Mouse (Mus musculus): ENCODE data around the gene Macrod1. TPM values are rescaled to one million over a fixed set of nuclear protein-coding genes. Genes with fewer than 3 reads are reported as not detected.

Macrod1 gene
- total and polyA plus RNA-seq, 3 experiments: 0.60 TPM; not detected in 2

- H3K4me3 ChIP-seq (ENCODE audit: low read depth, low read length): no peak overlapping the region
- H3K36me3 ChIP-seq (replicated peaks): no peaks in the 10 kb centered on the region
- H3K9me3 ChIP-seq (replicated peaks): no peaks in the 10 kb centered on the region
- ATAC-seq (ENCODE audit: extremely low read depth, insufficient number of reproducible peaks, low FRiP score, poor library complexity, severe bottlenecking): no peak
- no peak for DNase-seq (ENCODE audit: low spot score)
- H3K4me1 ChIP-seq (ENCODE audit: insufficient read depth, low read depth, low read length): peaks cover 11% of the 10 kb centered on the region
- TF ChIP-seq POLR2AphosphoS5 (IDR thresholded peaks at IDR 0.05; ENCODE audit: insufficient replicate concordance, low read depth, low read length): no peak
- TF ChIP-seq TAL1 (conservative IDR thresholded peaks at IDR 0.05; ENCODE audit: low read depth, low read length): no peak
- no peak for TF ChIP-seq GATA2 (IDR thresholded peaks at IDR 0.05; ENCODE audit: borderline replicate concordance, low read depth, low read length)
- TF ChIP-seq CTCF (IDR thresholded peaks at IDR 0.05; ENCODE audit: low read depth, low read length): no peak
- no peak for TF ChIP-seq GATA1 (IDR thresholded peaks at IDR 0.05; ENCODE audit: borderline replicate concordance, low read length)
- H3K27me3 ChIP-seq (ENCODE audit: insufficient read depth, low read length): peaks cover 47% of the 10 kb centered on the region
Measured at GRCm38 (mm10) chr19:7172051-7172866, 115.6 kb downstream of the Macrod1 start.

GRCm38 (mm10) chr19:7176041-7176696 lies 119.6 kb downstream of the Macrod1 start:
- Histone ChIP-seq H3K36me3 (replicated peaks) (no peaks in the 10 kb centered on the region), H3K27me3 (ENCODE audit: insufficient read depth, low read length) (peaks cover 51% of the 10 kb centered on the region)
- ATAC-seq (ENCODE audit: extremely low read depth, insufficient number of reproducible peaks, low FRiP score, poor library complexity, severe bottlenecking): no peak

GRCm38 (mm10) chr19:7177804-7178511 lies 121.3 kb downstream of the Macrod1 start:
- no peak for TF ChIP-seq GATA2 (IDR thresholded peaks at IDR 0.05; ENCODE audit: borderline replicate concordance, low read depth, low read length)
- no peak for TF ChIP-seq GATA1 (IDR thresholded peaks at IDR 0.05; ENCODE audit: borderline replicate concordance, low read length)
- TF ChIP-seq TAL1 (conservative IDR thresholded peaks at IDR 0.05; ENCODE audit: low read depth, low read length): no peak
- no peak for TF ChIP-seq POLR2AphosphoS5 (IDR thresholded peaks at IDR 0.05; ENCODE audit: insufficient replicate concordance, low read depth, low read length)
- TF ChIP-seq CTCF (IDR thresholded peaks at IDR 0.05; ENCODE audit: low read depth, low read length): no peak
- ATAC-seq (ENCODE audit: extremely low read depth, insufficient number of reproducible peaks, low FRiP score, poor library complexity, severe bottlenecking): no peak
- no peaks in the 10 kb centered on the region for H3K36me3 ChIP-seq (replicated peaks)
- no peak for DNase-seq (ENCODE audit: low spot score)
- H3K27me3 ChIP-seq (ENCODE audit: insufficient read depth, low read length): peaks cover 52% of the 10 kb centered on the region
- no peaks in the 10 kb centered on the region; the same call in 1 of the 2 replicates for H3K4me1 ChIP-seq (ENCODE audit: insufficient read depth, low read depth, low read length)
- H3K9me3 ChIP-seq (replicated peaks): no peaks in the 10 kb centered on the region
- H3K4me3 ChIP-seq (ENCODE audit: low read depth, low read length): no peak overlapping the region

More at GRCm38 (mm10) chr19:7176041-7176696, 119.6 kb downstream of the Macrod1 start:
- Histone ChIP-seq H3K9me3 (replicated peaks) (no peaks in the 10 kb centered on the region), H3K4me3 (ENCODE audit: low read depth, low read length) (no peak overlapping the region), H3K4me1 (ENCODE audit: insufficient read depth, low read depth, low read length) (peaks cover 11% of the 10 kb centered on the region)
- TF ChIP-seq GATA2 (IDR thresholded peaks at IDR 0.05; ENCODE audit: borderline replicate concordance, low read depth, low read length): no peak
- TF ChIP-seq POLR2AphosphoS5 (IDR thresholded peaks at IDR 0.05; ENCODE audit: insufficient replicate concordance, low read depth, low read length): no peak
- TF ChIP-seq TAL1 (conservative IDR thresholded peaks at IDR 0.05; ENCODE audit: low read depth, low read length): no peak
- DNase-seq (ENCODE audit: low spot score): no peak

GRCm38 (mm10) chr19:7178841-7179452 lies 122.3 kb downstream of the Macrod1 start:
- H3K36me3 ChIP-seq (replicated peaks): no peaks in the 10 kb centered on the region
- no peaks in the 10 kb centered on the region for H3K9me3 ChIP-seq (replicated peaks)
- H3K27me3 ChIP-seq (ENCODE audit: insufficient read depth, low read length): peaks cover 58% of the 10 kb centered on the region
- no peak for DNase-seq (ENCODE audit: low spot score)
- ATAC-seq (ENCODE audit: extremely low read depth, insufficient number of reproducible peaks, low FRiP score, poor library complexity, severe bottlenecking): no peak
- no peak overlapping the region for H3K4me3 ChIP-seq (ENCODE audit: low read depth, low read length)
- TF ChIP-seq GATA2 (IDR thresholded peaks at IDR 0.05; ENCODE audit: borderline replicate concordance, low read depth, low read length) (no peak), CTCF (IDR thresholded peaks at IDR 0.05; ENCODE audit: low read depth, low read length) (no peak), GATA1 (IDR thresholded peaks at IDR 0.05; ENCODE audit: borderline replicate concordance, low read length) (no peak), TAL1 (conservative IDR thresholded peaks at IDR 0.05; ENCODE audit: low read depth, low read length) (no peak), POLR2AphosphoS5 (IDR thresholded peaks at IDR 0.05; ENCODE audit: insufficient replicate concordance, low read depth, low read length) (no peak)
- H3K4me1 ChIP-seq (ENCODE audit: insufficient read depth, low read depth, low read length): no peaks in the 10 kb centered on the region; the same call in 1 of the 2 replicates

- Histone ChIP-seq H3K4me1 (ENCODE audit: insufficient read depth, low read depth, low read length) (no peaks in the 10 kb centered on the region; the same call in 1 of the 2 replicates), H3K36me3 (replicated peaks) (no peaks in the 10 kb centered on the region), H3K4me3 (ENCODE audit: low read depth, low read length) (no peak overlapping the region), H3K27me3 (ENCODE audit: insufficient read depth, low read length) (peaks cover 63% of the 10 kb centered on the region), H3K9me3 (replicated peaks) (no peaks in the 10 kb centered on the region)
- DNase-seq (ENCODE audit: low spot score) (no peak), ATAC-seq (ENCODE audit: extremely low read depth, insufficient number of reproducible peaks, low FRiP score, poor library complexity, severe bottlenecking) (no peak)
- no peak for TF ChIP-seq GATA1 (IDR thresholded peaks at IDR 0.05; ENCODE audit: borderline replicate concordance, low read length)
- no peak for TF ChIP-seq TAL1 (conservative IDR thresholded peaks at IDR 0.05; ENCODE audit: low read depth, low read length)
- no peak for TF ChIP-seq GATA2 (IDR thresholded peaks at IDR 0.05; ENCODE audit: borderline replicate concordance, low read depth, low read length)
- no peak for TF ChIP-seq POLR2AphosphoS5 (IDR thresholded peaks at IDR 0.05; ENCODE audit: insufficient replicate concordance, low read depth, low read length)
- no peak for TF ChIP-seq CTCF (IDR thresholded peaks at IDR 0.05; ENCODE audit: low read depth, low read length)
Measured at GRCm38 (mm10) chr19:7180756-7181405, 124.3 kb downstream of the Macrod1 start.
